Mouse (Mus musculus): ENCODE data around the gene Ptprn2. TPM values are rescaled to one million over a fixed set of nuclear protein-coding genes. Genes with fewer than 3 reads are reported as not detected.

Ptprn2 gene
- polyA plus RNA-seq (2012; rRNA removed), result 15.4 and 25.0 TPM in 2 replicates

DNA sequence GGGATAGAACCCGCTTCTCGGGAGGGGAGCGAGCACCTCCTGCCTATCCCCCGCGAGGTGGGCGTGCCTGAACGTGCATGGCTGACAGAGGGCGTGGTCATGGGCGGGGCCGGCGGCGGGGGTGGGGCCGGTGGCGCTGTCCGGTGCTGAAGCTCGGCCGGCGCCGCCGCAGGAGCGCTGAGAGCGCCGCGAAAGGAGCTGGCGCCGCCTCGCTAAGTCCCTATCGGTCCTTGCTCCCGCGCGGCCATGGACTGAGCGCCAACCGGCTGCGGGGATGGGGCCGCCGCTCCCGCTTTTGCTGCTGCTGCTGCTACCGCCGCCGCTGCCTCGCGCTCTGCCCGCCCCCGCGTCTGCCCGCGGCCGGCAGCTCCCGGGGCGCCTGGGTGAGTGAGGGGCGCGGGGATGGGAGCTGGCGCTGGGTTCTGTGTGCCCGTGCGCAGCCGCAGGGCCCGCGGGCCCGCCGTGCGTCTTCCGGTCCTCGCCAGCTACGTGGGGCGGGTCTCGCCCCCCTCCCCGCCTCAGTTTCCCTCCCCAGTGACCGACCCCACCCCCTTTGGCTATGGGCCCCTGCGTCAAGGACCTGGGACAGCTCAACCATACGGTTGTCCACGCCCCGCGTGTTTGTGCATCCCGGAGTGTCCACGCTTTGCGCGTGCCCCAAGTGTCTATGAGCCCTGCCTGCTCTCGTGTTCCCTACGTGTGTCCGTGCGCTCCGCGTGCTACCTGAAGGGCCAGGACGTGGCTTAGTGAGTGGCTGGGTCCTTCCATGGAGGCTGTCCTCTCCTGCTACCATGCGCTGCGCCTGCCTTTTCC lies at the start of gene Ptprn2:
TSS of gene Ptprn2 (plus strand) at position 130 of the 813 bp plus-strand sequence.

Other genes starting within 250 kb of the Ptprn2 start
- gene Wdr60, start 222.7 kb upstream of the Ptprn2 start, polyA plus RNA-seq (2012; rRNA removed), result 17.3 and 21.2 TPM in 2 replicates
- gene Gm11027, start 210.3 kb upstream of the Ptprn2 start, polyA plus RNA-seq (2012; rRNA removed), result not detected in 2 replicates
- 9.0 and 13.3 TPM in 2 replicates for gene Esyt2, start 204.5 kb upstream of the Ptprn2 start, polyA plus RNA-seq (2012; rRNA removed)
- 31.4 and 36.4 TPM in 2 replicates for gene Ncapg2, start 80.3 kb upstream of the Ptprn2 start, polyA plus RNA-seq (2012; rRNA removed)

Data from central nervous system, embryonic 11.5 days (tissue).